Mouse (Mus musculus): ENCODE data around the gene 1700003F12Rik.

The 1700003F12Rik gene

DNA sequence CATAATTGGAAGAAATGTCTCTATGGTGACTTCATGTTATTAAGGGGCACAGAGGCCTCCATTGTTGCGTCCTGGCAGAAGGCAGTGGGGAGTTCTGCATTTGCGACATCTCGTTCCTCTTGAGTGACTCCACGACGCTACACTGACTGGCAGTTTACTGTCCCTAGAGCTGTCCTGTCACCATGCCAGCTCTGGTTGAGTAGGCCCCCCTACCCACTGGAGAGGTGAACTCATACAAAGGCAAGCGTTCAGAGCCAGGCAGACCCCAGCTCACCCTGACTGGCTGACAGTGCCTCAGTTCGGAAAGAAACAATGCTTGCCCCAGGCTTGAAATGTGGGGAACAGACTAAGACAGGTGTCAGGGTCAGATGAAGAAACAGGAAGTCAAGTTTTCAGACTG lies 27.4 kb downstream of the 1700003F12Rik start:
- in situ Hi-C loops (cut with MboI; ENCODE audit: low sequenced_read_pairs): no loop called here

- in situ Hi-C loops (cut with MboI; ENCODE audit: low sequenced_read_pairs): no loop called here
These were observed 30.2 kb downstream of the 1700003F12Rik start for GRCm38 (mm10) chr2:154576876-154577743.

DNA sequence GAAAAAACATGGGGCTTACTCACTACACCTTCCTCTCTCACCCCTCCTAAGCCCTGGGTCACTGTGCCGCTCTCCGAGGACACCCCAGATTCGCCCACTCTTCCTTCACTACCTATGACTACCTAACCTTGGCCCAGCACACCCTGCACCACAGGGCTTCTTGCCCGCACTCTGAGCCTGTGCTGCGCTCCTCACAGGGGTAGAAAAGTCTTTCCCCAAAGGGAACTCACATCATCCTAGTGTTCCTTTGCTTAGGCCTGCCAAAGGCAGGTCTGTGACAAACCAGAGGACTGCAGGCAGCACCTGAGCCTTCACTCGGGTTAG lies 30.8 kb downstream of the 1700003F12Rik start:
- in situ Hi-C loops (cut with MboI; ENCODE audit: low sequenced_read_pairs): no loop called here

DNA sequence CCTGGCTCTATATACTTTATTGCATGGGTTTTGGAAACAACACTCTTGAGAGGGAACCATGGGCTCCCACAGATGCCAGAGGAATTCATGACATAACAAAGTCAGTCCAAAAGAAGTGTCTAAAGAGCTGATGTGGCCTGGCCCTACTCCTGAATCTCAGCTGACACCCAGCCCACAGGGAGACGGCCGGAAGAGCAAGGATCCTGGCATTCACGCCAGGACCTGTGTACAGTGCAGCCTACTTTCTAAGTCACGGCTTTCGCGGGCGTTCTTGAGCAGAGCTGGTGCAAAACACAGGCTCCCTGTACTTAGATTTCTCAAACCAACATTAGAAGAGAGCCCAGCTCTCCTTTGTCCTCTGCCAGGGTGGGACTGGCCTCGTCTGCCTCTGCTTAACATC lies 33.7 kb downstream of the 1700003F12Rik start:
- in situ Hi-C loops (cut with MboI; ENCODE audit: low sequenced_read_pairs): no loop called here

DNA sequence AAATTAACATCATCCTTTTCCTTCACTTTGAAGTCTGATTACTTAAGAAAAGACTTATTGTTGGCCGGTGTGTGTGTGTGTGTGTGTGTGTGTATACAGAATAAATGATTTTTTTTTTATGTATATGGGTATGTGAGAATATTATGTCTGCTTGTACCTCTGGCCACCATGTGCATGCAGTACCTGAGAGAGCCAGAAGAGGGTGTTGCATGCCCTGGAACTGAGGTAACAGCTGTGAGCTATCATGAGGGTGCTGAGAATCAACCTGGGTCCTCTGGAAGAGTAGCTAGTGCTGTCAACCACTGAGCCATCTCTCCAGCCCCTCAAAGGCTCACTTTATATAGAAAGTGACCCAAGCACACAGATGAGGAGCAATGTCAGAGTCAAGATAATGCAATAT lies 34.5 kb downstream of the 1700003F12Rik start:
- in situ Hi-C loops (cut with MboI; ENCODE audit: low sequenced_read_pairs): no loop called here

DNA sequence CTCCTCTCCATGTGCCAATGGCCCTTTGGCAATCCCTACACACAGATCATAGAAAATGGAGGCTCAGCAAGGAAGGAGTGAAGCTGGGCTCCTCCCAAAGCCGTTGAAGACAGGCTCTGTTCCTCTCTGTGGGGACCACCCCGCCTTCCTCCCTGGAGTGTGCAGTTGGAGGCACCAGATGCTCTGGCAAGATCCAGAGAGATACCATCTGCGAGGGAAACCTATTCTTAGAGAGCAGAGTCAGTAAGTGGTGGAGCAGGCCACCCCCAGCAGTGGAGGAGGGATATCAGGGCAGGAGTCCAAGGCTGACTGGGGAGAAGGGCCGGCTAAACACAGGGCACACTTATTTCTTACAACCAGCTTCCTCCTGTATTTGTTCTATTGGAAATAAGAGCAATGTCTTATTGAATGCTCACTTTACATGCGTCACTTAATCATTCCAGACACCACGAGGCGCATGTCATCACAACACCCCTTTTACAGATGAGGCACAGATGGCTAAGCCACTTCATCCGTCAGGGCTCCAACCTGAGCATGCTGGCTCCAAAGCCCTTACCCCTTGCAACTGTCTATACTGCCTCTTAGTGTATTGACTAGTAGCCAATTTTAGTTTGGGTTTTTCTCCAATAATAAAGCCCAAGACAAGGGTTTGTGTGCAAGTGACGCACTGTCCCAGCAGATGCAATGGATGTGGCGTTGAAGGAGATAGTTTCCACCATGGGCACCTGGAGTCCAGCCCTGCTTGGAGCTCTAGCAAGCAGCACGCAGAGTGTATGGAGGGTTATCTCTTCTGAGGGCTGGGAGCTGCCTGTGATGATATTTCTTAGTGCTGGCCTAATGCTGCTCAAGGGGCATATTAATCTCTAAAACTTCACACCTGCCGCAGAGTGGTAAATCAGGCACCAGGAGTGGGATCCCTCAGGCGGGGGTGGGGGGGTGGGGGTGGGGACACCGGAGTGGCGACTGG lies 37.3 kb downstream of the 1700003F12Rik start:
- in situ Hi-C loops (cut with MboI; ENCODE audit: low sequenced_read_pairs): no loop called here

- in situ Hi-C loops (cut with MboI; ENCODE audit: low sequenced_read_pairs): no loop called here
These were observed 38.2 kb downstream of the 1700003F12Rik start for GRCm38 (mm10) chr2:154584931-154585601.

DNA sequence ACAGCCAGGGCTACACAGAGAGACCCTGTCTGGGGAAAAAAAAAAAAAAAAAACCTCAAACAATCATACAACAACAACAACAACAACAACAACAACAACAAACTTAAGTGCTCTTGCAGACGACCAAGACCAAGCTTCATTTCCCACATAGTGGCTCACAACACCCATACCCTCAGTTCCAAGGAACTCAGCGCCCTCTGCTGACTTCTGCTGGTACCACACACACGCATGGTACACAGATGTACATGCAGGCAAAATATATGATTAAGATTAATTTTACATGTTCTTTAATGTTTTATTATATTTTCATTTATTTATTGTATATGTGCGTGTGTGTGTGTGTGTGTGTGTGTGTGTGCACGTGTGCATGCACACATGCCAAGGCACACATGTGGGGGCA lies 39.5 kb downstream of the 1700003F12Rik start:
- in situ Hi-C loops (cut with MboI; ENCODE audit: low sequenced_read_pairs): no loop called here

- in situ Hi-C loops (cut with MboI; ENCODE audit: low sequenced_read_pairs): no loop called here
These were observed 42.2 kb downstream of the 1700003F12Rik start for GRCm38 (mm10) chr2:154589051-154589450.

DNA sequence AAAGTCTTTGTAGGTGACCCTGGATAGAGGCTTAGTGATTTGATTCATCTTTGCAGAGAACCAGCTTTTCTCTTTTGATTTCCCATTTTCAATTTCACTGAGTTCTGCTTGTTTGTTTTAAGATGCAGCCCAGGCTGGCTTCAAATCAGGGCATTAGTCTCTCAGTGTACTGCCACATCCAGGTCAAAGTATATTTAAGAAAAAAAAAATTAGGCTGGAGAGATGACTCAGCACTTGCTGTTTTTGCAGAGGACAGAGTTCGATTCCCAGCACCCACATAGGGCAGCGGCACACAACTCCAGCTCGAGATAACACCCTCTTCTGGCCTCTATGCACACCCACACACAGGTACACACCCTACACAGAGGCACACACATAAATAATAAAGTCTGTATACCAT lies 44.4 kb downstream of the 1700003F12Rik start:
- in situ Hi-C loops (cut with MboI; ENCODE audit: low sequenced_read_pairs): no loop called here

GRCm38 (mm10) chr2:154593025-154593424 lies 46.1 kb downstream of the 1700003F12Rik start:
- in situ Hi-C loops (cut with MboI; ENCODE audit: low sequenced_read_pairs): no loop called here

GRCm38 (mm10) chr2:154595775-154596174 lies 48.9 kb downstream of the 1700003F12Rik start:
- in situ Hi-C loops (cut with MboI; ENCODE audit: low sequenced_read_pairs): no loop called here

DNA sequence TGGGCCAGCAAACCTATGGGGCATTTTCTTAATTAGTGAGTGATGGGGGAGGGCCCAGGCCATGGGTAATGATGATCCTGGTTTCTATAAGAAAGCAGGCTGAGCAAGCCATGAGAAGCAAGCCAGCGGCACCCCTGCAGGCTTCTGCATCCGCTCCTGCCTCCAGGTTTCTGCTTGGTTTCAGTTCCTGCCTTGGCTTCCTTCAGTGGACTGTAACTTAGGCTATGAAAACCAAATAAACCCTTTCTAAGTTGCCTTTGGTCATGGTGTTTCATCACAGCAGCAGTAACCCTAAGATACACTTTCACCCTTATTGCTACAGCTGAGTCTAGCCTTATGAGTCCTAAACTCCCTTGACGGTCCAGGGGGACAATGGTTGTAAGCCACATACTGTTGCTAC lies 50.5 kb downstream of the 1700003F12Rik start:
- in situ Hi-C loops (cut with MboI; ENCODE audit: low sequenced_read_pairs): no loop called here

All from CH12F3 (cell line).